Mouse (Mus musculus): ENCODE data around the gene Gstp2. TPM values are rescaled to one million over a fixed set of nuclear protein-coding genes. Genes with fewer than 3 reads are reported as not detected.

Gene Gstp2
- 10 to 100 TPM; 11.1 to 23.5 TPM for polyA plus RNA-seq (2017; shearing (Covaris generic))

- no peak for ATAC-seq
Observed at GRCm38 (mm10) chr19:4045966-4046865, at the start of gene Gstp2. TSS of gene Gstp2 (minus strand) at chr19:4046023.

DNA sequence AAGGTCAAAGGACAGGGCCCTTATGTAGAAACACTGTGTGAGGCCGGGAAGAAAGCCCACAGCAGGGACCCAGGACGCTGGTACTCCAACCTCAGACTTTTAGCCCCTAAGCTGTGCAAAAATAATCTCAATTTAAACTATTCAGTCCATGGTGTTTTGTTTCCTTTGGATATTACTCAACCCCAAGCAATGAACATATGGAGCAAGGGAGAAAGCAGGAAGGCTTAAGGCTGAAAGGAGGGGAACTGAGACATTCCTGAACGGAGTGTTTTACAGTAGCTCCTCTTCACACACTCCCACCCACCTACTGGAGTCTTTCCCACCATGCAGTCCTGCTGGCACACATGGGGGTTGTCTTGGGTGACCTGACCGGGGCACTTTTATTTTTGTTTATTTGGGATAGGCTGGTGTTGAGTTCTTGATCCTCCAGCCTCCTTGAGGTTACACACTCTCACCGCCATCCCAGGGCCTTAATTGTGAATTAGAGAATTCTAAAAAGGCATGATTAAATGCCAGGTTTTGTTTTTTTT, 49.0 kb upstream of the Gstp2 start:
- no peak for ATAC-seq

DNA sequence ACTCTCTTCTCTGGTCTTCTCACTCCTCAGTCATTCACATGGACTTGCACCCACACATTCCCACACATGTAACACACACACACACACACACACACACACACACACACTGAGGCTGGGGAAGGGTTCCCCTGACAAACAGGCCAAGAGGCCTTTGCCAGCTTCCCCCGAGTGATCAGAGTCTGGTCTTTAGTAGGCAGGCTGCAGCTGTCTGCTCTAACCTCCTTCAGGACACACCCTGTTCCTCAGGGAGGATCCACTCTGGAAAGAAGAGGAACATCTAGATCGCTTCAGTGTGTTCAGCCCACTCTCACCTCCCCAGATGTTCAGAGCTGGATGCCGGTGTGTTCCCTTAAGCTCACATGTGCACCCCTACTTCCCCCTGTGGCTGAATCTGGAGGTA, 48.5 kb upstream of the Gstp2 start:
- no peak for ATAC-seq

GRCm38 (mm10) chr19:4093772-4094171, 47.9 kb upstream of the Gstp2 start:
- peak; percentile 62 for ATAC-seq

DNA sequence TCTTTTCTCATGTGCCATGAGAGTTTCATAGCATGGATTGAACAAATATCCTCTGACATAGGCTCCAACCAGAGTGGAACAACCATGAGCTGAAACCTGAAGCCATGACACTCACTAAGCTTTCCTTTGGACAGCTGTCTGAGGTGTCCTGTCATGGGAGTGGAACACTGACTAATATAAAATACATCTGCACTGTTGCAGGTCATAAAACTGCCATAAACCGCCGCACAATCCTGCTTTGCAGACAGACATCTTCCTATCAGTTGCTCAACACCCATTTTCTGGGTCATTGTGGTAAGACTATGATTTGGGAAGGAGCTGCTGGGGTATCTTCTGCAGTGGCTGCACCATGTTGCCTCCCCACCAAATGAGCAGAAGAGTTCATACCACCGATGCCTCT, 46.9 kb upstream of the Gstp2 start:
- no peak for ATAC-seq

DNA sequence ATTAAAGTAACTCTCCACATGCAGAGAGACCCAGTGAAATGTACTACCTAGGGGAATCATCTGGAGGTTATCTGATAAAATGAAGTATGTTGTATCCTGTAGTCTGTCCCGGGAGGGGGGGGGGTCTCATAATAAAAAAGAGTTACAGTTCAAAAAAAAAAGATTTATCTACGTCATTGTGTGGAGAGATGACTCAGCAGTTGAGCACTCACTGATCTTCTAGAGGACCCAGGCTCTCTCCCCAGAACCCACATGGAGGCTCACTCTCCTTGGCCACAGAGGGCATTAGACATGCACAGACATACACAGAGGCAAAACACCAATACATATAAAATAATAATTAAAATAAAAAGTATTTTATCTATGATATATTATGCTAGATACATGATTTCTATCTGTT, 45.6 kb upstream of the Gstp2 start:
- ATAC-seq = no peak

GRCm38 (mm10) chr19:4090446-4090845, 44.6 kb upstream of the Gstp2 start:
- ATAC-seq = no peak

DNA sequence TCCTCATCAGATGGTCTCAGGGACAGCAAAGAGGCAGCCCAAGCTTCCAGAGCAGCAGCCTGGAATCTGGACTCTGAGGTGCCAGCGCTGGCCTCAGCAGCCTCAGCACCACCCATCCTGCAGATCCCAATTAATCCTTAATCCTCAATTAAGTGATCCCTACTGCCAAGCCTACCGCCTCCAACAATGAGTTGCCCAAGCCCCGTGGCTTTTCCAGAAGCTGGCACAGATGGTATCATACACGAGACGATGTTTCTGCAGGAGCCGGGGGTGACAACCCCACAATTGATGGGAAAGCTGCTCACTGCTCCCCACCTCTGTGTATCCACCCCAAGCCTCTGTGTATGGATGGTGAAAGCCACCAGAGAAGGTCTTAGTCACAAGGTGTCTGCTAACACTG, 43.3 kb upstream of the Gstp2 start:
- no peak for ATAC-seq

GRCm38 (mm10) chr19:4088146-4088545, 42.3 kb upstream of the Gstp2 start:
- ATAC-seq = no peak

DNA sequence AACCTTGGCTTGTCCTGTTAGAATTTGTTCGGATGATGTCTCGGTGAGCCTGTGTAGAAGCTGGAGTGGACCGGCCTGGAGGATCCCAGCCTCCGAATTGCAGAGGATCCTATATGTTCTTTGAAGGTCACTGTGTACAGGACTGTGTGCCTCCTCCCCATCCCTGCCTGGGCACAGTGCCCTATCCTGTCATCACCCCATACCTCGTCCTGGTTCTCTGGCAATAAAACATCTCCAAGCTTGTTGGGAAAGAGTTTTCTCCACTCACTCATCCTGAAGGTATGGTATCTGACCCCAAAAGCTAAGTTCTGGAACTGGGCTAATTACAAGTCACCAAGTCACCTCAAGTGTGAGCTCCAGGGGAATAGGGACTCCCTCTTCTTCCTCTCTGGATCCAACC, 41.3 kb upstream of the Gstp2 start:
- no peak for ATAC-seq

- no peak for ATAC-seq
Observed at GRCm38 (mm10) chr19:4086156-4086555, 40.3 kb upstream of the Gstp2 start.

DNA sequence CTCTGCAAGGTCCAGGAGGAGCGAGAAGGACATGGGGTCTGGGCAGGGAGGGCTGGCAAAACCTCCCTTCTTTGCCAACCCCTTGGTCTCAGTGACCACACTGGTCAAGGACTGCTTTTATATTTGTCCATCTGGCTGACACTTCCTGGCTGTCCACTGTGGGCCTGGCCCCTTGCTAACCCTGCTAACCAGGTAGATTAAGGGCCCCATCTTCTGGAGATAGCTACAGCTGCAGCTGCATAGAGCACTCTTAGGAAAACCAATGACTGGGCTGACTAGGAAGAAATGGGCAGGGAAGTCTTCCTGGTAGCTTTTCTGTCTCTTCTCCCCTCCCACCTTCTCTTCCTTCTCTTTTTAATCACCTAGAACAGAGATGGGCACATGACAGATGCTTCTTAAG, 39.2 kb upstream of the Gstp2 start:
- ATAC-seq = no peak

- ATAC-seq = no peak
Observed at GRCm38 (mm10) chr19:4083826-4084225, 38.0 kb upstream of the Gstp2 start.

DNA sequence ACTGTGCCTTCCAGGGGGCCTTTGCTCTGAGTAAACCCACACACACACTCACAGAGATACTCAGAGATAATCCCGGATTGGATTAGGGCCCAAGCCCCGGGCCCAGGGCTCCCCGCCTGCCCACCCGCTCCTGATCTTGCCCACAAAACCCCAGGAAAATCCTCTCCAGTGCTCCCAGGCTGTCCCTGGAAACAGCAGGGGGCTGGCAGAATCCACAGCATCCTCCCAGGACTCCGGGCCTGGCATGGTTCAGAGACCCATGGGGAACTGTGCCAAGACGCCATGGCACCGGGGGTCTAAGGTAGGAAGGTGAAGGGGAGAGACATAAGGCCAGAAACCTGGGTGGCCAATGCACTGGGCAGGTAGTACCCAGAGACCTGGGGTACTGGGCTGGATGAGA, 37.5 kb upstream of the Gstp2 start:
- no peak for ATAC-seq

- ATAC-seq = no peak
Observed at GRCm38 (mm10) chr19:4082219-4082965, 36.6 kb upstream of the Gstp2 start.

GRCm38 (mm10) chr19:4081394-4081793, 35.6 kb upstream of the Gstp2 start, which contains the start of gene Cabp2:
TSS of gene Cabp2 (plus strand) at chr19:4081578.
- no peak for ATAC-seq

GRCm38 (mm10) chr19:4080511-4081009, 34.7 kb upstream of the Gstp2 start:
- ATAC-seq = peak; percentile 54

- no peak for ATAC-seq
Observed at GRCm38 (mm10) chr19:4079594-4079993, 33.8 kb upstream of the Gstp2 start.

- ATAC-seq = no peak
Observed at GRCm38 (mm10) chr19:4075531-4075930, 29.7 kb upstream of the Gstp2 start.

DNA sequence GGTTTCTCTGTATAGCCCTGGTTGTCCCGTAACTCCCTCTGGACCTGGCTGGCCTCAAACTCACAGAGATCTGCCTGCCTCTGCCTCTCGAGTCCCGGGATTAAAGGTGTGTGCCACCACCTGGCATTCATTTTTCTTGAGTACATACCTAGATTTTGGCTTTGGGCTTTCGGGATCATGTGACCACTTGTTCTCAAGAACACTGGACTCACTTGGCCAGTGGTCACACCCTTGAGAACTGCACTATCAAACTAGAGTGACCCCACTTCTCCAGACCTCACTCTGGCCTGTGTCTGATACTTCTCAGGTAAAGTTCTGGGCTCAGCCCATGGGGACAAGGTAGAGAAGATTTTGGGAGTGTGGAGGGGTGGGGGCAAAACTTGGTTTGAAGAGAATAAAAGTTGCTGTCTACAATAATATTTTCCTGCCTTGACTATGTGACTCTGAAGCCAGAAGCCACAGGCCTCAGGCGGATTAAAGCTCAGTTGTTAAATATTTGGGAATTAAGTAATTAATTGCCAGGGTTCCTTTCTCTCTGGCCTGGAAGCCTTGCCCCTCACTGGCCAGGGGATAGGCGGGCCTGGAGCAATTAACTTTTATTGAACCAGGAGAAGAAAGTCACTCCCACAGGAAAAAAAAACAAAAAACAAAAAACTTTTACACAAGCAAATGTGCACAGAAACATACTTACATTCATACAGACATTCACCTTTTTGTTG, 27.0 kb upstream of the Gstp2 start:
- no peak for ATAC-seq

GRCm38 (mm10) chr19:4071406-4071805, 25.6 kb upstream of the Gstp2 start:
- ATAC-seq = no peak

DNA sequence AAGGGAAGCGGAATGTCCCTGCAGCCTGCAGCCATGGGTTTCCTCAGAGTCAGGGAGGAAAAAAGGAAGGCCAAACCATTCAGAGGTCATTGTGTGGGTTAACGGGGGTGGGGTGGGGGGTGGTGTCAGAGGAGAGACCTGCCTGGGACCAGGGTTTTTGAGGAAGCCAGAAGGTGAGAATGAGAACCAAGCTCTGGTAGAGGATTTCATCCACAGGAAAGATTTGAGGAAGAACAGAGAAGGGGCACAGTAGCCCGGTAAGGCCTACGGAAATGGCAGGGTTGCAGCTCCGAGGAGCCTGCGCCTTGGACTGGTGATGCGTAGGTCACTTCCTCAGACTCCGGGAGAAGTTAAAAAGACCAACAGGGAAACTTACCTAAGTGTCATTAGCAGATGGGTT, 24.9 kb upstream of the Gstp2 start:
- no peak for ATAC-seq

DNA sequence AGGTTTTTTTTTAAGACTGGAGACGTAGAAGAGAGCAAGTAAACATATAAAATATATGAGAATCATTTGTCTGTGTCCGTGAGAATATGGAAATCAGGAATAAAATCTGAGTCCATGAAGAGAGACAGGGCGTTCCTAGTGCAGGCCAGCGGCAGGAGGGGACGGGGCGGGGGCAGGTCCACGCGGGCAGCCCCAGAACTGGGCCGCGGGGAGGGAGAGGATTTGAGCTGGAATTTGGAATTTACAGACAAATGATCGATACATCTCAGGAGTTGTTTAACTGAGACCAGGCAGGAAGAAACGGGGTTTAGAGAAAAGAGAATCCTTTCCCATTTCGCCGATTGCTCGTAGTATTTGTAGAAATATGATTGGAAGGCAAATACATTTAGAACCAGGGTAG, 24.5 kb upstream of the Gstp2 start:
- ATAC-seq = no peak
